Mouse (Mus musculus) cortical plate, adult 2 months (tissue): ENCODE results near the gene Lrrc8d.

Experiments
- CTCF ChIP-seq: fragments of 200-500 bp; IDR thresholded peaks from 2 replicates; pipeline ENCODE4 v1.5.1; 2011; ENCODE audit warnings: mild to moderate bottlenecking, control low read depth, low read length; ENCODE audit not compliant: insufficient read depth; ENCODE audit errors: extremely low read depth
- POLR2A ChIP-seq: fragments of 200-500 bp; IDR thresholded peaks from 2 replicates; pipeline ENCODE4 v1.6.1; 2011; ENCODE audit warnings: mild to moderate bottlenecking, low read length, control low read depth; ENCODE audit not compliant: insufficient read depth; ENCODE audit errors: extremely low read depth

DNA sequence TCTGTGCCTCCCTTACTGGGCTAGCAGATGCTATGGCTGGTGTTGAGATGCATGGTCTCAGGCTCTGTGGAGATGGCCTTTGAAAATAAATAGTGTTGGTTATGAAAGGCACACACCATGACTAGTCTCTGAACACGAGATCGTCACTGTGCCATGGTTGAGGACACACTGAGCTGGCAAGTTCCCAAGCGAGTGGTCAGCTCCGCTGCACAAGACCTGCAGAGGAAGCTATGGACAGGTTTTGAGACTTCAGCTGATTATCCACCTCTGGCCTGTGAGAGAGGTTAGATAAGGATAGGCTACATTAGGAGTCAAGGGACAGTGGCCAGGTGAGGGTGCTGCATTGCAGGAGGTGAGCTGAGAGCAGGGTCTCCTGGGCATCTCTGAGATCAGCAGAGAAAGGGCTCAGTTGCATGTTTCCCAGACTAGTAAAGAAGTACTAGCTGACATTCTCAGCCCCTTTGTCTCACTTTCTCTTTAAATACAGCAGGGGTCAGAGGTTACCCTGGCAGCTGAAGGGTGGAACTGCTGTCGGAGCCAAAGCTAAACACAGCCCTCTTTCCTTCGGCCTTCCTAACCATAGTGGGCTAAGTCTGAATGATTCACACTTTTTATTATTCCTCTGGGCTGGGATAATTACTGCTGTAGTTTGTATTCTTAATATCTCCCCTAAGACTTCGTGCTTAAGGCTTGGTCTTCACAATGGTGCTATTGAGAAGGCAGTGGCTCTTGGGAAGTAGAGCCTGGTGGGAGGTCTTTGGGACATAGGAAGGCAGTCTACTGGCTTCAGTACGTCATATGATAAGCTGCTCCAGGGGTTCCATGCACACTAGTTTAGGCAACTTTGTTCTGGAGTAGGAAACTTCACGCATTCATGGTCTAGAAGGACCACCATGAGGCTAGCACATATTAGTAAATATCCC, 19.6 kb upstream of the Lrrc8d start:
- no peak for TF ChIP-seq CTCF
- TF ChIP-seq POLR2A, result no peak
